Mouse (Mus musculus) mouse trophoblast stem cell (cell line): Measurements from ENCODE around the gene Cpa5.

Experiments used
- in situ Hi-C, 2 experiments: fragments of 300-500 bp; cut with MseI, MboI; formaldehyde crosslinking; loops; 2 replicates in 1 of 2; 3 replicates in 1 of 2; pipeline ENCODE4 v1.15.1; 2025

Gene Cpa5

GRCm38 (mm10) chr6:30604342-30604867 is 6.4 kb upstream of the Cpa5 start:
- in situ Hi-C loops: no loop called here

GRCm38 (mm10) chr6:30605111-30605510 is 5.7 kb upstream of the Cpa5 start:
- in situ Hi-C loops: no loop called here

GRCm38 (mm10) chr6:30605672-30606071 is 5.1 kb upstream of the Cpa5 start:
- in situ Hi-C loops: no loop called here

- in situ Hi-C loops: no loop called here
These were observed 402 bp downstream of the Cpa5 start for GRCm38 (mm10) chr6:30611212-30611611.

- in situ Hi-C loops: no loop called here
These were observed 3.4 kb downstream of the Cpa5 start for GRCm38 (mm10) chr6:30614251-30614650.

GRCm38 (mm10) chr6:30615741-30616140 is 4.9 kb downstream of the Cpa5 start:
- in situ Hi-C loops: no loop called here

- in situ Hi-C loops: no loop called here
These were observed 5.7 kb downstream of the Cpa5 start for GRCm38 (mm10) chr6:30616491-30616941.

- in situ Hi-C loops: no loop called here
These were observed 6.5 kb downstream of the Cpa5 start for GRCm38 (mm10) chr6:30617020-30617958.

GRCm38 (mm10) chr6:30617959-30618590 is 7.3 kb downstream of the Cpa5 start:
- in situ Hi-C loops: no loop called here

- in situ Hi-C loops: no loop called here
These were observed 7.9 kb downstream of the Cpa5 start for GRCm38 (mm10) chr6:30618735-30619134.

- in situ Hi-C loops: no loop called here
These were observed 8.8 kb downstream of the Cpa5 start for GRCm38 (mm10) chr6:30619606-30620005.

- in situ Hi-C loops: no loop called here
These were observed 9.8 kb downstream of the Cpa5 start for GRCm38 (mm10) chr6:30620591-30620990.

- in situ Hi-C loops: no loop called here
These were observed 10.2 kb downstream of the Cpa5 start for GRCm38 (mm10) chr6:30620994-30621393.

GRCm38 (mm10) chr6:30621986-30622389 is 11.2 kb downstream of the Cpa5 start:
- in situ Hi-C loops: no loop called here

- in situ Hi-C loops: no loop called here
These were observed 14.0 kb downstream of the Cpa5 start for GRCm38 (mm10) chr6:30624763-30625162.

GRCm38 (mm10) chr6:30628152-30628551 is 17.3 kb downstream of the Cpa5 start:
- in situ Hi-C loops: no loop called here

GRCm38 (mm10) chr6:30629989-30630388 is 19.2 kb downstream of the Cpa5 start:
- in situ Hi-C loops: no loop called here

- in situ Hi-C loops: no loop called here
These were observed 24.6 kb downstream of the Cpa5 start for GRCm38 (mm10) chr6:30635361-30635862.

GRCm38 (mm10) chr6:30636186-30636842 is 25.5 kb downstream of the Cpa5 start:
- in situ Hi-C loops: no loop called here

- in situ Hi-C loops: no loop called here
These were observed 28.0 kb downstream of the Cpa5 start, which contains the start of gene Cpa1 for GRCm38 (mm10) chr6:30638674-30639268. Cpa1 (plus strand) TSS chr6:30639218.

- in situ Hi-C loops: no loop called here
These were observed 33.1 kb downstream of the Cpa5 start for GRCm38 (mm10) chr6:30643694-30644460.
